ENCODE assay signal across 1 mouse cellular context in the genomic region with DNA sequence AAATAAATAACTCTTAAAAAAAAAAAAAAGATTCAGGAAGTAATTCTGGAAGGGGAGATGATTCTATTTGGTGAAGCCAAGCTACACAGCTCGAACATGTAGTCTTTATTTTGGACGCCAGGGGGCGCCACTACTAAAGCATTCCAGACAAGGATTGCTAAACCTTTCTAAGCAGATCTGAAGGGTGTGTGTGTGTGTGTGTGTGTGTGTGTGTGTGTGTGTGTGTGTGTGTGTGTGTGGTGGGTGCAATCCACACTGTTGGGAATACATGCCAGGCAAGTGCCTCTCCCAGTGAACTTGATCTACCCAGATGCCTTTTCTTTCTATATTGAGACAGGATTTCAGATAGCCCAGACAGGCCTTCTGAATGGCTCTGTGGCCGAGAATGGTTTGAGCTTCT.
TF ChIP-seq lines count a peak whose summit lies in the region.

No protein-coding gene starts in this region.

TF ChIP-seq in C2C12, 6 proteins besides CTCF, POLR2A, EP300 and RAD21:
- TF ChIP-seq MYOD1 (IDR thresholded peaks at IDR 0.05; ENCODE audit: control insufficient read depth, insufficient read length, low read depth) (no peak), FOSL1 (IDR thresholded peaks at IDR 0.05; ENCODE audit: insufficient read depth, low read length, poor library complexity, severe bottlenecking) (no peak), MYOG (IDR thresholded peaks at IDR 0.05; ENCODE audit: control insufficient read depth, extremely low read depth, insufficient read length) (no peak), MAX (IDR thresholded peaks at IDR 0.05) (no peak), CEBPB (IDR thresholded peaks at IDR 0.05; ENCODE audit: low read depth) (no peak), USF1 (IDR thresholded peaks at IDR 0.05; ENCODE audit: low read depth) (no peak)
